Mouse (Mus musculus) kidney, adult 2 months (tissue): ENCODE measurements around the gene Nt5c3. TPM values are rescaled to one million over a fixed set of nuclear protein-coding genes. Genes with fewer than 3 reads are reported as not detected.
"Not testable (repeated sequence)": the region's sequence is repeated elsewhere in the genome, so short reads cannot be mapped to it uniquely, and the experiment has no call there.

Source experiments
- DNase-seq: peaks from one replicate; pipeline ENCODE4 v3.0.0; 2021
- H3K27ac ChIP-seq: fragments of 200-500 bp; 2 replicates; pipeline ENCODE4 v1.5.1; 2012; ENCODE audit warnings: low read depth, low read length, control low read depth, inconsistent platforms; ENCODE audit not compliant: insufficient read depth
- H3K27me3 ChIP-seq: fragments of 200-500 bp; replicated peaks from 2 replicates; pipeline ENCODE4 v1.6.1; 2012; ENCODE audit warnings: mild to moderate bottlenecking, moderate library complexity, low read length, inconsistent platforms; ENCODE audit not compliant: control insufficient read depth, insufficient read depth
- H3K36me3 ChIP-seq: fragments of 200-500 bp; 2 replicates; pipeline ENCODE4 v1.6.1; 2012; ENCODE audit warnings: mild to moderate bottlenecking, moderate library complexity, low read length, inconsistent platforms; ENCODE audit not compliant: control insufficient read depth, insufficient read depth
- H3K4me1 ChIP-seq: fragments of 200-500 bp; 2 replicates; pipeline ENCODE4 v1.6.1; 2011; ENCODE audit warnings: low read length; ENCODE audit not compliant: control insufficient read depth, insufficient read depth
- H3K4me3 ChIP-seq: fragments of 200-500 bp; 2 replicates; pipeline ENCODE4 v1.5.1; 2011; ENCODE audit warnings: mild to moderate bottlenecking, low read depth, low read length, control low read depth; ENCODE audit not compliant: insufficient read depth
- CTCF ChIP-seq: fragments of 200-500 bp; conservative IDR thresholded peaks from 2 replicates; pipeline ENCODE4 v1.5.1; 2011; ENCODE audit warnings: low read depth, mild to moderate bottlenecking, control low read depth, low read length, moderate library complexity, mixed read lengths; ENCODE audit not compliant: insufficient read depth, insufficient read length
- POLR2A ChIP-seq: fragments of 200-500 bp; IDR thresholded peaks from one replicate; pipeline ENCODE4 v1.6.1; 2011; ENCODE audit warnings: low read depth, low read length, control low read depth
- WGBS: fragments of 180-500 bp; shearing (Covaris S2); methylation state at CpG from one replicate; pipeline ENCODE4 v1.1.7; 2018; 5-methylcytosine and 5-hydroxymethylcytosine counted together
- polyA plus RNA-seq: library from polyadenylated mRNA; depleted of rRNA; stranded (reverse); fragments of >200 nt; gene quantifications from 2 replicates; pipeline ENCODE4 v1.2.3, GENCODE M21; 2012

Nt5c3 gene
- polyA plus RNA-seq, 1 experiment: 15.1 TPM

- Histone ChIP-seq H3K27ac (no peak overlapping the region), H3K36me3 (peaks cover 7% of the 10 kb centered on the region)
- no peak for TF ChIP-seq CTCF
- TF ChIP-seq POLR2A: no peak
These were observed 35.2 kb downstream of the Nt5c3 start for GRCm38 (mm10) chr6:56888561-56888960.

GRCm38 (mm10) chr6:56879352-56879955, 44.3 kb downstream of the Nt5c3 start:
- WGBS: 25% methylated on average over 1 of the region's 1 CpGs
- Histone ChIP-seq H3K36me3 (peaks cover 6% of the 10 kb centered on the region), H3K4me1 (no peaks in the 10 kb centered on the region), H3K27ac (no peak overlapping the region), H3K4me3 (no peak overlapping the region), H3K27me3 (no peaks in the 10 kb centered on the region)
- no peak for DNase-seq
- no peak for TF ChIP-seq CTCF
- no peak for TF ChIP-seq POLR2A

More at GRCm38 (mm10) chr6:56888561-56888960, 35.2 kb downstream of the Nt5c3 start:
- H3K4me1 ChIP-seq: no peaks in the 10 kb centered on the region
- DNase-seq: no peak
- H3K4me3 ChIP-seq: no peak overlapping the region
- WGBS: 91% methylated on average over 6 of the region's 6 CpGs
- H3K27me3 ChIP-seq: no peaks in the 10 kb centered on the region

- WGBS: 81% methylated on average over 8 of the region's 8 CpGs
- Histone ChIP-seq H3K36me3 (peaks cover 6% of the 10 kb centered on the region), H3K4me3 (no peak overlapping the region), H3K27ac (no peak overlapping the region), H3K27me3 (no peaks in the 10 kb centered on the region), H3K4me1 (no peaks in the 10 kb centered on the region)
- TF ChIP-seq POLR2A (no peak), CTCF (0 out of 2 replicates have a peak, but pooled peaks have one; percentile 28)
- no peak for DNase-seq
These were observed 45.7 kb downstream of the Nt5c3 start for GRCm38 (mm10) chr6:56877985-56878384.

GRCm38 (mm10) chr6:56876870-56877269, 46.9 kb downstream of the Nt5c3 start:
- H3K27me3 ChIP-seq: no peaks in the 10 kb centered on the region
- H3K4me3 ChIP-seq: no peak overlapping the region
- TF ChIP-seq CTCF (no peak), POLR2A (no peak)
- peaks cover 6% of the 10 kb centered on the region for H3K36me3 ChIP-seq
- no peak for DNase-seq
- 78% methylated on average over 4 of the region's 4 CpGs for WGBS
- no peak overlapping the region for H3K27ac ChIP-seq
- no peaks in the 10 kb centered on the region for H3K4me1 ChIP-seq

- DNase-seq: no peak
- no peaks in the 10 kb centered on the region for H3K4me1 ChIP-seq
- TF ChIP-seq POLR2A (no peak), CTCF (no peak)
- H3K4me3 ChIP-seq: no peak overlapping the region
- no peak overlapping the region for H3K27ac ChIP-seq
- no peaks in the 10 kb centered on the region for H3K36me3 ChIP-seq
- H3K27me3 ChIP-seq: no peaks in the 10 kb centered on the region
- 74% methylated on average over 2 of the region's 2 CpGs for WGBS
These were observed 53.7 kb downstream of the Nt5c3 start for GRCm38 (mm10) chr6:56870027-56870426.

- H3K27me3 ChIP-seq: no peaks in the 10 kb centered on the region
- WGBS: 87% methylated on average over 8 of the region's 8 CpGs
- no peaks in the 10 kb centered on the region for H3K4me1 ChIP-seq
- DNase-seq: no peak
- no peak for TF ChIP-seq CTCF
- no peak for TF ChIP-seq POLR2A
- H3K4me3 ChIP-seq: no peak overlapping the region
- H3K27ac ChIP-seq: no peak overlapping the region
- no peaks in the 10 kb centered on the region for H3K36me3 ChIP-seq
These were observed 55.2 kb downstream of the Nt5c3 start for GRCm38 (mm10) chr6:56868565-56868964.

GRCm38 (mm10) chr6:56866899-56867298, 56.8 kb downstream of the Nt5c3 start:
- H3K27me3 ChIP-seq, H3K4me3 ChIP-seq, H3K36me3 ChIP-seq, DNase-seq, H3K27ac ChIP-seq, H3K4me1 ChIP-seq: not testable (repeated sequence)
- WGBS: 93% methylated on average over 1 of the region's 1 CpGs

GRCm38 (mm10) chr6:56860205-56860848, 63.4 kb downstream of the Nt5c3 start:
- H3K27ac ChIP-seq: no peak overlapping the region
- no peaks in the 10 kb centered on the region for H3K4me1 ChIP-seq
- TF ChIP-seq POLR2A (no peak), CTCF (no peak)
- peaks cover 3% of the 10 kb centered on the region; the same call in 1 of the 2 replicates for H3K36me3 ChIP-seq
- no peak overlapping the region for H3K4me3 ChIP-seq
- H3K27me3 ChIP-seq: no peaks in the 10 kb centered on the region
- DNase-seq: no peak
- 93% methylated on average over 8 of the region's 8 CpGs for WGBS
